Mouse (Mus musculus) liver, embryonic 14.5 days (tissue): ENCODE measurements around the gene Pik3ap1.

Source experiments
- CTCF ChIP-seq: IDR thresholded peaks from 2 replicates; pipeline ENCODE4 v1.5.1; 2016; ENCODE audit warnings: antibody characterized with exemption, low read depth, control low read depth
- EP300 ChIP-seq: IDR thresholded peaks from 2 replicates; pipeline ENCODE4 v1.6.1; 2016; ENCODE audit warnings: antibody characterized with exemption, low read depth

GRCm38 (mm10) chr19:41241997-41242396 is 142.9 kb downstream of the Pik3ap1 start:
- no peak for TF ChIP-seq CTCF
- no peak for TF ChIP-seq EP300
